Comparison of ENCODE assay signal across 25 mouse cellular contexts in genomic region chr7:80341793-80342192, GRCm38 (mm10). TPM values are rescaled to one million over a fixed set of nuclear protein-coding genes. Genes with fewer than 3 reads are reported as not detected.
DNase-seq lines count a peak whose midpoint lies in the region; ATAC-seq and TF ChIP-seq lines count a peak whose summit lies in the region.
"Had no signal": no experiment of that assay in that cellular context is flagged by ENCODE, and none has a peak within 500 bp of the region (broad histone marks: within the 10 kb centered on the region; RNA-seq: fewer than 3 reads in every experiment).

No protein-coding gene starts in this region.

- no peak for TF ChIP-seq CTCF in brain, embryonic 14.5 days (IDR thresholded peaks at IDR 0.05; ENCODE audit: borderline replicate concordance, extremely low read depth, insufficient read depth, insufficient read length)
- TF ChIP-seq CTCF in kidney, adult 2 months (conservative IDR thresholded peaks at IDR 0.05; ENCODE audit: insufficient read depth, insufficient read length, low read depth, low read length) = no peak

- no peak overlapping the region for H3K4me3 ChIP-seq in heart, embryonic 13.5 days
- no peak overlapping the region for H3K4me3 ChIP-seq in midbrain, embryonic 13.5 days (replicated peaks)
- H3K4me3 ChIP-seq in midbrain, embryonic 11.5 days (ENCODE audit: low read depth, low read length) = no peak overlapping the region
- no peak overlapping the region for H3K4me3 ChIP-seq in midbrain, embryonic 15.5 days
- H3K4me3 ChIP-seq in kidney, adult 2 months (ENCODE audit: insufficient read depth, low read depth, low read length) = no peak overlapping the region
- H3K4me3 ChIP-seq: embryonic facial prominence, embryonic 15.5 days; hindbrain, embryonic 15.5 days; kidney, embryonic 15.5 days; left cerebral cortex, adult 2 months; lung, embryonic 15.5 days had no signal

- no peak overlapping the region for H3K4me2 ChIP-seq in heart, embryonic 13.5 days
- no peak overlapping the region for H3K4me2 ChIP-seq in midbrain, embryonic 13.5 days (replicated peaks)
- no peak overlapping the region for H3K4me2 ChIP-seq in midbrain, embryonic 11.5 days
- H3K4me2 ChIP-seq in midbrain, embryonic 15.5 days = no peak overlapping the region

- H3K9me3 ChIP-seq in heart, embryonic 13.5 days = no peaks in the 10 kb centered on the region
- H3K9me3 ChIP-seq in midbrain, embryonic 13.5 days = no peaks in the 10 kb centered on the region
- no peaks in the 10 kb centered on the region for H3K9me3 ChIP-seq in midbrain, embryonic 11.5 days (ENCODE audit: control insufficient read depth, low read length)
- no peaks in the 10 kb centered on the region for H3K9me3 ChIP-seq in midbrain, embryonic 15.5 days
- H3K9me3 ChIP-seq: embryonic facial prominence, embryonic 15.5 days; G1E; hindbrain, embryonic 15.5 days; kidney, embryonic 15.5 days; liver, embryonic 15.5 days; lung, embryonic 15.5 days had no signal

- TF ChIP-seq POLR2A in brain, embryonic 14.5 days (IDR thresholded peaks at IDR 0.05; ENCODE audit: borderline replicate concordance, extremely low read depth, insufficient read depth, insufficient read length, poor library complexity, severe bottlenecking) = no peak
- TF ChIP-seq POLR2A in kidney, adult 2 months (IDR thresholded peaks at IDR 0.05; ENCODE audit: low read depth, low read length) = no peak

- no peak for DNase-seq in heart, adult 11 months
- DNase-seq in midbrain, embryonic 11.5 days (ENCODE audit: low spot score, missing footprints) = no peak
- DNase-seq in brain, embryonic 14.5 days (ENCODE audit: low read depth) = peak; percentile 28
- DNase-seq in kidney, adult 2 months = no peak
- no peak for DNase-seq in kidney, postnatal 36 days
- DNase-seq: adrenal gland, postnatal 14 days; B cell, adult 2 months; cerebellum, postnatal 36 days; embryo, embryonic 11 days; heart, postnatal 10 days; layer of hippocampus, adult 9-11 months; lung, postnatal 36 days; thymus, postnatal 14 days had no signal

- no peak for ATAC-seq in heart, embryonic 13.5 days (ENCODE audit: extremely low read depth, insufficient number of reproducible peaks, low FRiP score, low TSS enrichment)
- ATAC-seq in midbrain, embryonic 13.5 days = no peak
- ATAC-seq in midbrain, embryonic 11.5 days (ENCODE audit: low FRiP score) = no peak
- ATAC-seq in midbrain, embryonic 15.5 days (replicated peaks) = no peak
- ATAC-seq: forebrain, embryonic 14.5 days; intestine, postnatal 0 days had no signal

- peaks cover 56% of the 10 kb centered on the region for H3K4me1 ChIP-seq in heart, embryonic 13.5 days
- H3K4me1 ChIP-seq in midbrain, embryonic 13.5 days (replicated peaks) = peaks cover 52% of the 10 kb centered on the region
- H3K4me1 ChIP-seq in midbrain, embryonic 11.5 days (ENCODE audit: control insufficient read depth, insufficient read depth, low read length) = peaks cover 23% of the 10 kb centered on the region
- H3K4me1 ChIP-seq in midbrain, embryonic 15.5 days = peaks cover 55% of the 10 kb centered on the region
- peaks cover 13% of the 10 kb centered on the region for H3K4me1 ChIP-seq in kidney, adult 2 months (ENCODE audit: control insufficient read depth, insufficient read depth, low read length)

- H3K27ac ChIP-seq in heart, embryonic 13.5 days (replicated peaks) = no peak overlapping the region
- peak overlapping the region; percentile 12; the same call in 1 of the 2 replicates for H3K27ac ChIP-seq in midbrain, embryonic 13.5 days
- no peak overlapping the region for H3K27ac ChIP-seq in midbrain, embryonic 11.5 days (ENCODE audit: low read depth, low read length)
- H3K27ac ChIP-seq in midbrain, embryonic 15.5 days = 0 out of 2 replicates have a peak overlapping the region, but pooled peaks have one; percentile 10
- no peak overlapping the region for H3K27ac ChIP-seq in kidney, adult 2 months (ENCODE audit: insufficient read depth, low read depth, low read length)
- H3K27ac ChIP-seq: kidney, embryonic 15.5 days; liver, embryonic 15.5 days; lung, embryonic 15.5 days had no signal

- peaks cover 16% of the 10 kb centered on the region for H3K36me3 ChIP-seq in heart, embryonic 13.5 days
- peaks cover 21% of the 10 kb centered on the region for H3K36me3 ChIP-seq in midbrain, embryonic 13.5 days
- no peaks in the 10 kb centered on the region; the same call in 1 of the 2 replicates for H3K36me3 ChIP-seq in midbrain, embryonic 11.5 days (ENCODE audit: control insufficient read depth, insufficient read depth, low read length)
- peaks cover 6% of the 10 kb centered on the region for H3K36me3 ChIP-seq in midbrain, embryonic 15.5 days (replicated peaks)
- H3K36me3 ChIP-seq in kidney, adult 2 months (ENCODE audit: control insufficient read depth, insufficient read depth, low read length) = no peaks in the 10 kb centered on the region

- no peaks in the 10 kb centered on the region for H3K27me3 ChIP-seq in heart, embryonic 13.5 days (replicated peaks)
- no peaks in the 10 kb centered on the region for H3K27me3 ChIP-seq in midbrain, embryonic 13.5 days
- H3K27me3 ChIP-seq in midbrain, embryonic 11.5 days (ENCODE audit: control insufficient read depth, insufficient read depth, low read length) = no peaks in the 10 kb centered on the region; the same call in 1 of the 2 replicates
- H3K27me3 ChIP-seq in midbrain, embryonic 15.5 days (replicated peaks) = no peaks in the 10 kb centered on the region
- no peaks in the 10 kb centered on the region for H3K27me3 ChIP-seq in kidney, adult 2 months (replicated peaks; ENCODE audit: control insufficient read depth, insufficient read depth, low read length)
- H3K27me3 ChIP-seq: embryonic facial prominence, embryonic 15.5 days; hindbrain, embryonic 15.5 days; kidney, embryonic 15.5 days; lung, embryonic 15.5 days had no signal

- 62% methylated on average over 7 of the region's 7 CpGs for WGBS in heart, embryonic 13.5 days
- whole genome bisulfite sequencing in midbrain, embryonic 13.5 days = 69% methylated on average over 7 of the region's 7 CpGs
- WGBS in midbrain, embryonic 11.5 days = 78% methylated on average over 7 of the region's 7 CpGs
- WGBS in midbrain, embryonic 15.5 days = 57% methylated on average over 7 of the region's 7 CpGs
- WGBS in kidney, adult 2 months = 84% methylated on average over 7 of the region's 7 CpGs

- 0 out of 2 replicates have a peak overlapping the region, but pooled peaks have one; percentile 34 for H3K9ac ChIP-seq in heart, embryonic 13.5 days
- H3K9ac ChIP-seq in midbrain, embryonic 13.5 days (replicated peaks) = no peak overlapping the region
- H3K9ac ChIP-seq in midbrain, embryonic 11.5 days (ENCODE audit: low read length) = no peak overlapping the region
- H3K9ac ChIP-seq in midbrain, embryonic 15.5 days = no peak overlapping the region
- H3K9ac ChIP-seq: embryonic facial prominence, embryonic 15.5 days; hindbrain, embryonic 15.5 days had no signal

RNA-seq across cellular contexts. Expression of gene Unc45a, which starts 1.0 kb away (rescaled TPM):
- polyA plus RNA-seq in heart, embryonic 13.5 days (2015; fragmentation: Nextera tagmentation; extraction: Ambion mirVana) = 18.2 and 20.1 TPM in 2 replicates
- 52.5 and 58.6 TPM in 2 replicates for polyA plus RNA-seq in midbrain, embryonic 13.5 days (2015; fragmentation: Nextera tagmentation; extraction: Ambion mirVana)
- polyA plus RNA-seq in midbrain, embryonic 11.5 days (2014; fragmentation: Nextera tagmentation; extraction: Ambion mirVana) = 28.8 and 30.4 TPM in 2 replicates
- 73.6 and 85.0 TPM in 2 replicates for polyA plus RNA-seq in brain, embryonic 14.5 days (2012; rRNA removed)
- 60.2 and 62.0 TPM in 2 replicates for polyA plus RNA-seq in midbrain, embryonic 15.5 days (2015; fragmentation: Nextera tagmentation; extraction: Ambion mirVana)
- 53.3 and 81.0 TPM in 2 replicates for polyA plus RNA-seq in kidney, adult 2 months (2012; rRNA removed)

RNA-seq across cellular contexts. Expression of gene Hddc3, which starts 1.1 kb away (rescaled TPM):
- 14.5 and 16.5 TPM in 2 replicates for polyA plus RNA-seq in heart, embryonic 13.5 days (2015; fragmentation: Nextera tagmentation; extraction: Ambion mirVana)
- polyA plus RNA-seq in midbrain, embryonic 13.5 days (2015; fragmentation: Nextera tagmentation; extraction: Ambion mirVana) = 22.6 and 26.4 TPM in 2 replicates
- 25.6 and 26.9 TPM in 2 replicates for polyA plus RNA-seq in midbrain, embryonic 11.5 days (2014; fragmentation: Nextera tagmentation; extraction: Ambion mirVana)
- 45.0 and 61.4 TPM in 2 replicates for polyA plus RNA-seq in brain, embryonic 14.5 days (2012; rRNA removed)
- 22.1 and 26.4 TPM in 2 replicates for polyA plus RNA-seq in midbrain, embryonic 15.5 days (2015; fragmentation: Nextera tagmentation; extraction: Ambion mirVana)
- 66.3 and 86.4 TPM in 2 replicates for polyA plus RNA-seq in kidney, adult 2 months (2012; rRNA removed)

RNA-seq across cellular contexts. Expression of gene Rccd1, which starts 17.5 kb away (rescaled TPM):
- 7.3 and 7.8 TPM in 2 replicates for polyA plus RNA-seq in heart, embryonic 13.5 days (2015; fragmentation: Nextera tagmentation; extraction: Ambion mirVana)
- polyA plus RNA-seq in midbrain, embryonic 13.5 days (2015; fragmentation: Nextera tagmentation; extraction: Ambion mirVana) = 13.6 and 16.5 TPM in 2 replicates
- 10.1 and 10.9 TPM in 2 replicates for polyA plus RNA-seq in midbrain, embryonic 11.5 days (2014; fragmentation: Nextera tagmentation; extraction: Ambion mirVana)
- 22.2 and 30.1 TPM in 2 replicates for polyA plus RNA-seq in brain, embryonic 14.5 days (2012; rRNA removed)
- polyA plus RNA-seq in midbrain, embryonic 15.5 days (2015; fragmentation: Nextera tagmentation; extraction: Ambion mirVana) = 10.5 and 13.9 TPM in 2 replicates
- polyA plus RNA-seq in kidney, adult 2 months (2012; rRNA removed) = 3.7 and 5.3 TPM in 2 replicates

RNA-seq across cellular contexts. Expression of gene Man2a2, which starts 29.4 kb away (rescaled TPM):
- polyA plus RNA-seq in heart, embryonic 13.5 days (2015; fragmentation: Nextera tagmentation; extraction: Ambion mirVana) = 15.0 and 19.3 TPM in 2 replicates
- polyA plus RNA-seq in midbrain, embryonic 13.5 days (2015; fragmentation: Nextera tagmentation; extraction: Ambion mirVana) = 19.4 and 21.3 TPM in 2 replicates
- polyA plus RNA-seq in midbrain, embryonic 11.5 days (2014; fragmentation: Nextera tagmentation; extraction: Ambion mirVana) = 5.8 and 6.9 TPM in 2 replicates
- 59.9 and 78.3 TPM in 2 replicates for polyA plus RNA-seq in brain, embryonic 14.5 days (2012; rRNA removed)
- 26.4 and 28.2 TPM in 2 replicates for polyA plus RNA-seq in midbrain, embryonic 15.5 days (2015; fragmentation: Nextera tagmentation; extraction: Ambion mirVana)
- 40.4 and 49.9 TPM in 2 replicates for polyA plus RNA-seq in kidney, adult 2 months (2012; rRNA removed)

RNA-seq across cellular contexts. Expression of gene Fes, which starts 46.0 kb away (rescaled TPM):
- polyA plus RNA-seq in heart, embryonic 13.5 days (2015; fragmentation: Nextera tagmentation; extraction: Ambion mirVana) = 10.7 and 10.8 TPM in 2 replicates
- 3.0 and 5.0 TPM in 2 replicates for polyA plus RNA-seq in midbrain, embryonic 13.5 days (2015; fragmentation: Nextera tagmentation; extraction: Ambion mirVana)
- 7.3 and 7.6 TPM in 2 replicates for polyA plus RNA-seq in midbrain, embryonic 11.5 days (2014; fragmentation: Nextera tagmentation; extraction: Ambion mirVana)
- polyA plus RNA-seq in brain, embryonic 14.5 days (2012; rRNA removed) = 7.1 and 8.0 TPM in 2 replicates
- 4.4 and 4.8 TPM in 2 replicates for polyA plus RNA-seq in midbrain, embryonic 15.5 days (2015; fragmentation: Nextera tagmentation; extraction: Ambion mirVana)
- 10.0 and 10.8 TPM in 2 replicates for polyA plus RNA-seq in kidney, adult 2 months (2012; rRNA removed)

Comparison
In these comparisons a context has a peak if more than half of its experiments do, and no peak if none do; other contexts are left out.
1. H3K27ac ChIP-seq: peak in midbrain, embryonic 13.5 days (single experiment) and midbrain, embryonic 15.5 days (single experiment); none in heart, embryonic 13.5 days (single experiment), midbrain, embryonic 11.5 days (single experiment) and kidney, adult 2 months (single experiment).